Mouse (Mus musculus): Measurements from ENCODE around the gene Hcfc2. TPM values are rescaled to one million over a fixed set of nuclear protein-coding genes. Genes with fewer than 3 reads are reported as not detected.

Gene Hcfc2
- polyA plus RNA-seq, 1 experiment, result 27.3 TPM

DNA sequence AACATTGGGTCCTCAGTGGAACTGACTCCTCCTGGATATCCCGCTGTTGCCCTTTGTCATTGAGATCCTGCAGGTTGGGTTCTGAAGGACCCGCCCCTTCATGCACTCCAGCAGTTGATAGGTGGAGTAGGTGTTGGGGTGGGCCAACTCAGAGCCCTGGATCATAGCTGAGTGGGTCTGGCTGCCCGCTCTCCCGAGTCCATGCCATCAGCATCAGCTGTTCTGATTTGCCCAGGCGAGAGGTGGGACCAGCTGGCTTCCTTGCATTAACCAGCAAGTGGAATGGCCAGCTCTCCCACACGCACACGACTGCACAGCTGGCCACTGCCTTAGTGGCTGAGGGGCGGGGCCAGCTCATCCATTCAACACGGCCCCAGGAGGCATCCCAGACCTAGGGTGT lies 72.9 kb downstream of the Hcfc2 start:
- DNase-seq (ENCODE audit: extremely low spot score in 1 of 2, low spot score in 1 of 2), result no peak

GRCm38 (mm10) chr10:82770713-82771112 lies 74.8 kb downstream of the Hcfc2 start:
- DNase-seq (ENCODE audit: extremely low spot score in 1 of 2, low spot score in 1 of 2), result no peak

DNA sequence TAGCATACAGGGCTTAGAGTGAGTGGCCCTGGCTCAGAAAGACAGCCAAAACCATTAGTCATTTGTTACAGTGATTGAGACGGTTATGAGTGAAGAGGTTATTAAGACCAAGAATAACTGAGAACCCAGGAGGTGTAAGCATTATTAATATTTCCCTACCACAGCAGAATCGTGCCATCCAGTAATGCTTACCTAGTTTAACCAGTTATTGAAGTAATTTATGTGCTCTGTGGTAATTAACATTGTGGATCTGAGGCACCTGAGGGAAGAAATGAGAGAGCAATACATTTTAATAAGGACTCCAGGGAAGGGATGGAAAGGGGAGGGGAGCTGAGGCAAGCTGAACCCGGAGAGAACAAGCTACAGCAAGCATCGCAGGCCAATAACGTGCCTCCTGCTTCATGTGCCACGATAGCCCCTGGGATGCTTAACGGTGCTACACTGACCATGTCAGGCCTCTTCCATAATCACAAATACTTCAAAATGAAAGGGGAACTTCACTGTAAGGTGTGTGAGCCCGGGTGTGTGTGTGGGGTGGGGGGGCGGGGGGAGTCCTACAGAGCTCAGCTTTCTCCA lies 75.7 kb downstream of the Hcfc2 start:
- DNase-seq (ENCODE audit: extremely low spot score in 1 of 2, low spot score in 1 of 2), result no peak

DNA sequence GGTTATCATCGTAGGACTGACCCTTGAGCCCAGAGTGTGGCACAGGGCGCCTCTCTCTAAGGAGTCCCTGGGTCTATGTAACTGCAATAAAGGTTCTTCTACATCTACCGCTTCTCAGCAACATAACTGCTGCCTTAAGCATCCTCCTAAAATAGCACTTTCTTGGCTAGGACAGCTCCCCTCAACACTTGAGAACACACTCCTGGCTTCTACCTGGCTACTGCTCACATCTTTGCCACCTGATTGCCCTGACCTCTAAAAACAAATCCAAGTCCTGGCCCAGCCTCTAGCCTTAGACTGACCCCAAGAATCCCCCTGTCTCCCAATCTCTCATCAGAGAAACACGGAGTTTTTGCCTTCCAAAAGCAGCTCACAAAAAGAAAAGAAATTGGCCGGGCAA lies 78.9 kb downstream of the Hcfc2 start:
- DNase-seq (ENCODE audit: extremely low spot score in 1 of 2, low spot score in 1 of 2), result no peak

- DNase-seq (ENCODE audit: extremely low spot score in 1 of 2, low spot score in 1 of 2), result no peak
Measured at GRCm38 (mm10) chr10:82777075-82777474, 81.1 kb downstream of the Hcfc2 start.

DNA sequence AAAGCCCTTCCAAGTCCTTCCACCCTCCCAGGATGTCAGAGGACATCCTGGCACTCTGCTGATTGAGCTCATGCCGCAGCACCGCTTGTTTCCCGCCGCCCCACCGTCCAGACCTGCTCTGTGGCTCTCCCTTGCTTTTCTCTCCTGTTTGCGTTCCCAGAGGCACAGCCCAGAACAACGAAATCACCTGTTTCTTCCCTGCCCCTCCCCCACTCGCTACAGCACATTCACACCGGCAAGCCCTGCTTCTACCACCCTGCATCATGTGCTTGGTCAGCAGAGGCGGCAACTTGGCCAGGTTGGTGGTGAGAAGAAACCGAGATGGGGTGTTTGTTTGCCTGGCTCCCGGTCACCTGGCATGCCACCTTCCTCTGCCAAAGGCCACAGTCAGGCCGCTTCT lies 81.9 kb downstream of the Hcfc2 start:
- DNase-seq (ENCODE audit: extremely low spot score in 1 of 2, low spot score in 1 of 2), result no peak

GRCm38 (mm10) chr10:82778791-82779549 lies 83.0 kb downstream of the Hcfc2 start:
- no peak for DNase-seq (ENCODE audit: extremely low spot score in 1 of 2, low spot score in 1 of 2)

- no peak for DNase-seq (ENCODE audit: extremely low spot score in 1 of 2, low spot score in 1 of 2)
Measured at GRCm38 (mm10) chr10:82779831-82780230, 83.9 kb downstream of the Hcfc2 start.

GRCm38 (mm10) chr10:82780322-82780721 lies 84.4 kb downstream of the Hcfc2 start:
- DNase-seq (ENCODE audit: extremely low spot score in 1 of 2, low spot score in 1 of 2), result no peak

- no peak for DNase-seq (ENCODE audit: extremely low spot score in 1 of 2, low spot score in 1 of 2)
Measured at GRCm38 (mm10) chr10:82780816-82781215, 84.9 kb downstream of the Hcfc2 start.

DNA sequence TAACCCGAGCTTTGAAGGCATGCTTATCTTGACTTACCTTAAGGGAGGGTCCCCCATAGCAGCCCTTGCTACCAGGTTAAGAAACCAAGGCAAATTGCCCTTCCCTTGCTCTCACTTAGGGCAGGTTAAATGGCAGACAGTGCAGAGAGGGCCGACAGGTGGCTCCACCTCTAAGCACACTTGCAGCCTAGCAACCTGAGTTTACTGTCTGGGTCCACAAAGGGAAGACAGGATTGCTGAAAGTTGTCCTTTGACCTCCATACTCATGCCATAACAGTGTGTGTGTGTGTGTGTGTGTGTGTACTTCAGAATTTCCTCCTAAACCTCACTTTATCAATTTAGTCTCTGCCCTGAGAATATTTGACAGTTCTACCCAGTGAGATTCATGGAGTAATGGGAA lies 86.5 kb downstream of the Hcfc2 start:
- DNase-seq (ENCODE audit: extremely low spot score in 1 of 2, low spot score in 1 of 2), result no peak

DNA sequence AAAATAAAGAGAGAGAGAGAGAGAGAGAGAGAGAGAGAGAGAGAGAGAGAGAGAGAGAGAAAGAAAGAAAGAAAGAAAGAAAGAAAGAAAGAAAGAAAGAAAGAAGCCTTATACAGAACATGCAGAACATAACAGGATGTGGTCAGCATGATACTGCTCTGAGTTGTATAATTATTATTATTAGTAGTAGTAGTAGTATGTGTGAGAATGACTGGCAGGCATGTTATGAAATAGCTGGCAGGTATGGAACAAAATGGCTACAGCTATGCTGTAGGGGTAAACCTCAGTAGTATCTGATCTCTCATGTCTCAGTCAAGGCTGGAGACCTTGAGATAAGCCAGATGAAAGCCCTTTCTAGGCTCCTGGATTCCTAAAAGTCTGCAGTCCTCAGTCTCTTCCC lies 93.2 kb downstream of the Hcfc2 start:
- no peak for DNase-seq (ENCODE audit: extremely low spot score in 1 of 2, low spot score in 1 of 2)

GRCm38 (mm10) chr10:82790504-82790903 lies 94.5 kb downstream of the Hcfc2 start:
- no peak for DNase-seq (ENCODE audit: extremely low spot score in 1 of 2, low spot score in 1 of 2)

DNA sequence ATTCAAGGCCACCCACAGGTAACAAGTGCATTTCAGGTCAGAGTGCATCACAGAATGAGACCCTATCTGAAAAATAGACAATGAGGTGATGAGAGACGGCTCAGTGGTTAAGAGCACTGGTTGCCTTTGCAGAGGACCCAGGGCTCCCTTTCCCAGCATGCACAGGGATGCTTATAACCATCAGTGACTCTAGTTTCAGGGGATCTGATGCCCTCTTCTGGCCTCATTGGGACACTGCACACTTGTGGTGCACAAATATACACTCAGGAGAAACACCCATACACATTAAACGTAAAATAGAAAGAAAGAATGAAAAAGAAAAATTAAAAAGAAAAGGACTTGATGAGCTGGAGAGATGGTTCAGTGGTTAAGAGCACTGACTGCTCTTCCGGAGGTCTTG lies 95.8 kb downstream of the Hcfc2 start:
- DNase-seq (ENCODE audit: extremely low spot score in 1 of 2, low spot score in 1 of 2), result no peak

Other genes with a start within 250 kb of the Hcfc2 start
- not detected in 2 replicates for gene Gm1553, start 203.5 kb upstream of the Hcfc2 start, polyA plus RNA-seq (2012; rRNA removed)
- gene 1190007I07Rik, start 72.9 kb upstream of the Hcfc2 start, polyA plus RNA-seq (2012; rRNA removed), result 34.4 TPM in 2 replicates
- 59.9 and 61.2 TPM in 2 replicates for gene Tdg, start 66.3 kb upstream of the Hcfc2 start, polyA plus RNA-seq (2012; rRNA removed)
- gene Glt8d2, start 5.5 kb upstream of the Hcfc2 start, polyA plus RNA-seq (2012; rRNA removed), result 11.0 and 11.3 TPM in 2 replicates
- 49.0 and 61.6 TPM in 2 replicates for gene Nfyb, start 68.0 kb downstream of the Hcfc2 start, polyA plus RNA-seq (2012; rRNA removed)
- 47.5 and 51.4 TPM in 2 replicates for gene Txnrd1, start 137.8 kb downstream of the Hcfc2 start, polyA plus RNA-seq (2012; rRNA removed)
- gene Eid3, start 170.5 kb downstream of the Hcfc2 start, polyA plus RNA-seq (2012; rRNA removed), result 0.42 and 0.69 TPM in 2 replicates